Mouse (Mus musculus) right cerebral cortex, adult 2 months (tissue): ENCODE results near the gene Med29.

Source experiments
- DNase-seq, 2 experiments: peaks; one replicate each; pipeline ENCODE4 v3.0.0; 2021 to 2022; ENCODE audit warnings: low spot score in 2 of 2

Gene Med29

DNA sequence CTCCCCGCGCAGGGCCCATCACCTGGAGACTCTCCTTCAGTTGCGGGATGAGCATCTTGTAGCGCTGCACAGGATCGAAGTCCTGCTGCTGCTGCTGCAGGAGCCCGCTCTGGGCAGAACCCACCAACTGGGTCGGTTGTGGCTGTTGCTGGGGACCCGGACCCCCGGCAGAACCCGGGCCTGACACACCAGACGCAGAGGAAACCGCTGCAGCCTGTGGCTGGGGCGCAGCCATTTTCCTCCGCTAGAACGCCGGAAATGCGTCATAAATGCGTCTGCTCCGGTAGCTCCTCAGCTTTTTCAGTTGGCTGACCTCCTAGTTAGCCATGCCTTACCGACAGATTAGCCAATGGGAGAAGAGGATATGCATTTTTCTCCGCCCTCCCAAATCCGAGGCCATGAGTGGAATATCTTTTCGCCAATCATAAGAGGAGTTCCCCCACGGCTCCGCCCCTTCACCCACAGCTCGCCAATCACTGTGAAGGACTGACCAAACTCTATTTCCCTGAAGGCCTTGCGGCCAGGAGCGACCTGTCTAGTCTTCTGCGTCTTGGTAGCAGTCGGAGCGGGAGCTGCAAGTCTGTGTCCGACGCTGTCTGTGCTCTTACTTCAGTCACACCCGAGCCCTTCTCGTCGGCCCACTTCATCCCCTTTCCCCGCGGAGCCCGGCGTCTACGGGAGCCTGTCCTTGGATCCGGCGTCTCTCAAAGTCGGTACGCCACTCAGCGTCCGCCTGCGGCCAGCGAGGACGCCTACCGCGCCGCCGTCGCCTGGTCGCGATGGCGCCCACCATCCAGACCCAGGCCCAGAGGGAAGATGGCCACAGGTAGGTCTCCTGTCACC, at the start of gene Med29, which contains the start of gene Paf1:
Gene Med29 (minus strand): TSS at position 280 of the 843 bp plus-strand sequence.
Gene Paf1 (plus strand): TSS at position 523 of the 843 bp plus-strand sequence.
- peak; percentile 98 for DNase-seq

DNA sequence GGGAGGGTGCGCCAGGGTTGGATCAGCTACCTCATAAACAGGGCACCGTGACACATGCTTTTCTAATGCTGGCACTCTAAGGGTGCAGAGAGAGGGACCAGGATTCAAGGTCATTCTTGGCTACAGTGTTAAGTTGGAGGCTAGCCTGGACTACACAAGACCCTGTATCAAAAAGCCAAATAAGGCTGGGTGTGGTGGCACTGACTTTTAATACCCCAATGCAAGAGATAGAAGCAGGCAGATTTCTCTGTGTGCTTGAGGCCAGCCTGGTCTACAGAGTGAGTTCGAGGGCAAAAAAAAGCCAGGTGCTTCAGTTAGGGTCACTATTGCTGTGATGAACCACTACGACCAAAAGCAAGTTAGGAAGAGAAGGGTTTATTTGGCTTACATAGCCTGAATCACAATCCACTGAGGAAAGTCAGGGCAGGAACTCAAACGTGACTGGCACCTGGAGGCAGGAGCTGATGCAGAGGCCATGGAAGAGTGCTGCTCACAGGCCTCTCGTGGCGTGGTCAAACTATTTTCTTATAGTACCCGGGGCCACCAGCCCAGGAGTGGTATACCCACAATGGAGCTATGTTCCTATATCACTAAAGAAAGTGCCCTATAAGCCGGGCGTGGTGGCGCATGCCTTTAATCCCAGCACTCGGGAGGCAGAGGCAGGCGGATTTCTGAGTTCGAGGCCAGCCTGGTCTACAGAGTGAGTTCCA, 49.4 kb upstream of the Med29 start:
- no peak for DNase-seq

DNA sequence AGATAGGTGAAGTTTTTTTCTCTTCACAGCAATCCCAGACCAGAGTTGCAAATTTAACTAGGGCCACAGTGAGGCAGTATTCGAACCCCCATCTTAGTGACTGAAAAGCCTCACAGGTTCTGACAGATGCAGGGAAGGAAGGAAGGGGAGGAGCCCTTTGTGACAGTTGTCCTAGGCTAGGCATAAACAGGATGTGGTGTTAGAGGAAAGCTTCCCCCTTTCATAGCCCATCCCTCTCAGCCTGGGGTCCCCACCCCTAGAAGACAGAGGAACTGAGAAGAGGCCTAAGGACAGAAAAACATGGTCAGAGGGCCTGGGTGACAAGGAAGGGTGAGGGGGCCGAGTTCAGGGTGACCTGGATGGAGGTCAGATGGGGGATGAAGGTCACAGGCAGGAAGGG, 48.2 kb upstream of the Med29 start:
- no peak for DNase-seq

DNA sequence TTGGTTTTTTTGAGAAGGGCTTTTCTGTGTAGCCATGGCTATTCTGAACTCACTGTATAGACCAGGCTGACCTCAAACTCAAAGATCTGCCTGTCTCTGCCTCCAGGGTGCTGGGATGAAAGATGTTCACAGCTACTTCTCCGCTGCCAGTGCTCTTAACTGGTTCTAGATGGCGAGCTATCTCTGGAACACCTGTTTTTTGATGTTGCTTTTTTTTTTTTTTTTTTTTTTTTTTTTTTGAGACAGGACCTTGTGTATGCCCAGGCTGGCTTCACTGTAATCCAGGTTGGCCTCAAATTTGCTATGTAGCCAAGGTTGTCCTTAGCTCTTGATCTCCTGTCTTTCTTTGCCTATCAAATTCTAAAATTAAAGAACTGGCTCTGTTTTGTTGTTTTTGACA, 46.3 kb upstream of the Med29 start:
- no peak for DNase-seq

DNA sequence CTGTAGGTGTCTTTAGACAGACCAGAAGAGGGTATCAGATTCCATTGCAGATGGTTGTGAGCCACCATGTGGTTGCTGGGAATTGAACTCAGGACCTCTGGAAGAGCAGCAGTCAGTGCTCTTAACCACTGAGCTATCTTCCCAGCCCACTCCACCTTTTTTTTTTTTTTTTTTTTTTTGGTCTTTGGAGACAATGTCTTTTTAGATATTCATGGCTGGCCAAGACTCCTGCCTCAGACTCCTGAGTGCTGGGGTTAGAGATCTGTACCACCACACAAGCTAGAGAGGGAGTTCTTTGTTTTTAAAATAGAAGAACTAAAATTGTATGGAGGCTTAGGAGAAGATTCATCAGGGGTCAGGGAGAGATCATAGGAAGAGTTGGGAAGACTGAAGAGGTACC, 45.5 kb upstream of the Med29 start:
- no peak for DNase-seq

DNA sequence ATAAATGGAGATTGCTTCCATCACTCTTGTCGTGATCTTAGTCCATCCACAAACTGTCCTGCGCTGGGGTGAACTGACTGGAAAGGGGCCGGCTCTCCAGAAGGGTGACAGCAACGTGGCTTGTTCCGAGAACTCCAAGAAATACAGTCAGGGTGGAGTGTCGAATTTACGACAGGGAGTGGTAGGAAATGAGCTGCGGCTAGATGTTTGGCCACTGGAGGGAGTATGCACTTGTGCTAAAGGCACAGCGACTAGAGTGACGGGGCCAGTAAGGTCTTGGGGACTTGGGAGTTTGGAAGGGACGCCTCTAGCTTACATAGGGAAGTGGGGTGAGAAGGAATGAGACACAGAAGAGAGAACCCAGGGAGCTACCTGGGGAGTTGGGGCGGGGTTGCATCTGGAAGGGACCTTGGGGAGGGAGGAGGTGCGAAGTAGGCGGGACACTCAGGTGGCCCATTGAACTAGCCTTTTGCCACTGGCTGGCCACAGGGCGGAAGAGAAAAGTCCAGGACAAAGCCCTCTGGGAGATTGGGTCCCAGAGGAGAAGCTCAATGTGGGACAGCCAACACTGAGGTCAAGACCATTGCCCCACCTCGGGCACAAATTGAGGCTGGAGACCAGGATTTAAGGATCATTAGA, 44.5 kb upstream of the Med29 start, which contains the start of gene Gmfg:
Gene Gmfg (plus strand): TSS at position 516 of the 639 bp plus-strand sequence.
- DNase-seq: peak; percentile 75 to 78

DNA sequence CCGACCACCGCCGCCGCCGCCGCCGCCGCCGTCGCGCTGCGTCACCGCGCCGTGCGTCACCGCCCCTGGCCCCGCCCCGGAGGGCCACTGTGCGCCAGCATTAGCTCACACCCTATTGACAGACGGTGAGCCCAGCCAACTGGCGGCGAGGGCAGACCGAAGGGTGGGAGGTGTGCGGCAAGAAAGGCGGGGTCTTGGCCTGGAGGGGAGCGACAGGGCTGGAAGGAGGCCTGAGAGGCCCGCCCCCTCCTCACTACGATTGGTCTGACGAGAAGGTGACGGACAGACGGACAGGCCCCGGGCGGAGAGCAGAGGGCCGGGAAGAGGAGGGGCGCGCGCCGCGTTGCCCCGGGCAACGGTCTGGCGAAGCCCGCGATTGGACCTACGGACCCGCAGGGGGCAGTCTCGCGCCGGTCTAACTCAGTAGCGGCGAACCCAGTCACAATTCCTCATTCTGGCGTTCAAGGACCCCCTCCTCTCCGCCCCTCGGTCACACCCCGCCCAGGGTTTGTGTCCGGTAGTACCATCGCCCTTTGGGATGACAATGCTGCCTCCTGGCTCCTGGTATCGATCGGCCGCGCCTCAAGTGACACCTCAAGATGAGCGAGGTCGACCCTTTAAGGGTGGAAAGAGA, 43.9 kb upstream of the Med29 start:
- DNase-seq: peak; percentile 99 to 100

DNA sequence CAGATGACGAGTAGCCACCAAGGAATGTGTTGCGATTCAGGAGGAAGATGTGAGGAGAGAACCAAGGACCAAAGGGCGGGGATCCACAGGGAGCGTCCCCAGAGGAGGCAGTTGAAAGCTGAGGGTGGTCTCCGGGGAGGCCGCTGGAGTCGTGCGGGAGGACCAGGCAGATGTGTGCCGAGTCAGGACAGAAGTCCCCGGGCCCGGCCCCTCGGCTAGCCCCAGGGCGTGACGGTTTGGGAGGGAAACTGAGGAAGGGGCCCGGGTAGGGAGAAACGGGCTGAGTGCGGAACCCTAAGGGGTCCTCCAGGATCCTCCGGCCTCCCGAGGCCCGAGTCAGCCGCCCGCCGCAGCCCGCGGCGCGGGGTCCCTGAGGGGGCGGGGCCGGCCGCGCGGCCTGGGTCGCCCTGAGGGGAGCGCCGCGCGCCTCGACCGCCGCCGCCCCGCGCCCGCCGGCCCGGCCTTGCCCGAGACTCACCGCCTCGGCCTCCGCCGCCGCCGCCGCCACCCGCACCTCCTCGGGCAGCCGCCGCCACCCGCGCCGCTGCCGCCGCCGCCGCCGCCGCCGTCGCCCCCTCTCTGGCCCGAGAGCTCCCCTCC, 43.3 kb upstream of the Med29 start:
- no peak for DNase-seq

DNA sequence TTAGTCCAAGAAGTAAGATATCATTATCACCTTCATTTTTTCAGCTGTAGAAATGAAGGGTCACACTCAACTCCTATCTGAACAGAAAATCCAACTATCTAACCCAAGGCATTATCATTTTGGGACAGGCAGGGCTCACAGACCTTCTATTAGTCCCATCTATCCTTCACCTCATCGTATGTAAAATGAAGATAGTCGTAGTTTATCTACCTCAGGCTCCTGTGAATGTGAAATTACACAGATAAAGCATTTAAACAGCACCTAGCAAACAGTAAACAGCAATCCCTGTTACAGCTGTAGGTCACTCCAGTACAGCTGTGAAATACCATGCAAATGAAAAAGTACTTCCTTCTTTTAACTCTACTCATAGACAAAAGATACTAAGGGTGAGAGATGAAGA, 39.7 kb upstream of the Med29 start:
- DNase-seq: no peak

DNA sequence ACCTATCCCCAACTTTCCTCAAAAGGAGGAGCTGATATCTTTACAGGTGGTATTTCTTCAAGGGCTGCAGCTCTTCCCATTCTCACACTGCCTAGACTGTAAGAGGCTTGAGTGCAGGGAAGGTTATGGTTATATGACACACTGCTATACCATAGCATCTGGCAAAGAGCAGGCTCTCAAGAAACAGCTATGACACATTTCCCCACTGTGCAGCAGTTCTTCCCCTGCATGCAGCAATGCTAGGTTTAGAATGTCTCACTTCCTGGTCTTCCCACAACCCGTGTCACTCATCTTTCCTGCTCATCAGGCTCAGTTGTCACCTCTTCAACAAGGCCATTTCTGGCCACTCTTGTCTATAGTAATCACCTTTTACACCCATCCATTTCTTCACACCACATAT, 38.0 kb upstream of the Med29 start:
- no peak for DNase-seq

DNA sequence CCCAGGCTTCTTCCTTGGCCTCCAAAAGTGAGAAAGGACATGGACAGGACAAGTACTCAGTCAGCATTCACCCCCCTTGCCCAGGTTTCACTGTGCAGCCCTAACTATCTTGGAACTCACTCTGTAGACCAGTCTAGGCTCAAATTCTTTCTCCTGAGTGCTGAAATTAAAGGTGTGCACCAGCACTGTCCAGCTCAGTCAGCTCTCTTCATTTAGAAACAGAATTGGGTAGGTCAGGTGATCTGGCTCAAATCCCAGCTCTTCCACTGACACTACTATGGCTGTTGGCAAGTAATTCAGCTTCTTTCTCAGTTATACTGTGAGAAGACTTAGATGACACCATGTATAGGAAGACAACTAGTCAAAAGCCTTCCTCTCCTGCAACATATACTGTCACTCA, 35.2 kb upstream of the Med29 start:
- DNase-seq: no peak

DNA sequence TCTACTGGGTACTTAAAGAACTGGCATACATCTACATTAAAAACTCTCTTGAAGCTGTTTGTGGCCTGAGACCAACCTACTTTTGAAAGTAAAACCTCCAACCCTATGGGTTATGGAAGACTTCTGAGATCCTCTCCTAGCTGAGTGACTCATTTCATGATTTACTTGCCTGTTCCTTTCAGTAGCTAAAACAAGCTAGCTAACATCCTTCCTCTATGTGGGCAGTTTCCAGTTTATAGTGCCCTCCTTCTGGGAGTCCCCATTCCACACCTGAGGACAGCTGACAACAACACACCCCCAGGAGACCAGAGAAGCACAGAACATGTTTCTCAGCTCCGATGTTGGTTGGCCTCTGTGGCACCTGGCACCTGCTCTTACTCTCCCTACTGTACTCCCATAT, 30.5 kb upstream of the Med29 start:
- DNase-seq: no peak

DNA sequence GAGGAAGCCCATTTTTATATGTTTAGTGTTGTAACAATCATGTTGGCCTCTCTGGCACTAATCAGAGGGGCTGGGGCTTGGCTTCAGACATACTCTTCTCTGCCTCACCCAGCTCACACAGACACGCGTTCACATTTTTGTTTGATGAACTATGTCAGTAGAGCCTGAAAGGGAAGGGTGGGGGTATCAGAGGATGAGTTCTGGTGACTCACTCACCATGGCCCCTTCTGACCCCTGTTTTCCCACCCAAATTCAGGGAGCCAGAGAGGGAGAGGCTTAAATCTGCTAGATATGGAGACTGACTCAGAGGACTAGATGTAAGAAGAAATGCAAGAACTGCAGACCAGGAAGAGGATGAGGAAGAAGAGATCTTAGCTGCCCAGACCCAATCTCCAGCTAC, 26.9 kb upstream of the Med29 start:
- DNase-seq: no peak

DNA sequence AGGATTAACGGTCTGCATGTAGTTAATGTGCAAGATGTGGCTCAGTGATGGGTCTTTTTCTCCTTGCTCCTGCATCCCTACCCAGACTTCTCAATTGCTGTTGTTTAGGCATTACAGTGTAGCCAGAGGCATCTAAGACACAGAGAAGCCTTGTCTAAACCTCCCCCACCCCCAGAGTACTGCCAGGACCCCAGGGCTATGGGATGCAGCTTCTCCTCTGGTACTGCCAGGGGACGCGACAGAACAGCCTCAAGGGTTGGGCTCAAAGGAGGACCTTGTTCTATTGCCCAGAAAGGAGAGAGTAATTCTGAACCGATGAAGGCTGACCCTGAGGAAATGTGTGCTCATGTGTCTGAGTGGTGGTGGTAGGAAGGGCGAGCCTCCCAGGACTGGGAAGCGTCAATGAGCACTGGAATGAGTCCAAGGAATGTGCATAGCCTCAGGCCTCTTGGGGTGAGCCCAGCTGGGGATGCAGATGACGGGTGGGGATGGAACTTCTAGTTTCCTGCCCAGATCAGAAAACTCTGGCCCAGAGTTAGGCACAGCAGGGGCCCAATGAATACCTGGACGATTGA, 25.7 kb upstream of the Med29 start:
- DNase-seq: no peak

DNA sequence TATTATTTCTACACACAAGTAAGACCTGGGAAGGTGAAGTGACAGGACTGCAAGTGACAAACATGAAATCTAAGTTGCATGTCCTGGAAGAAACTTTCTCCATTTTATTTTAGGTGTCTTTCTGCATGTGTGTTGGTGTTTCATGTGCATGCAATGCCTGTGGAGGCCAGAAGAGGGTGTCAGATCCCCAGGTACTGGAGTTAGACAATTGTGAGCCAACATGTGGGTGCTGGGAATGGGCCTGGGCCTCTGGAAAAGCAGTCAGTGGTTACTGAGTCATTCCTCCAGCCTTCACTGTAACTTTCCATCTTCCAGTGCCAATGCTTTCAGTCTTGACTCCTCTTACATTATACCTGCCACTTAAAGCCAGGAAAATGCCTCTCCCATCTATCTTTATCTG, 24.9 kb upstream of the Med29 start:
- DNase-seq: no peak

DNA sequence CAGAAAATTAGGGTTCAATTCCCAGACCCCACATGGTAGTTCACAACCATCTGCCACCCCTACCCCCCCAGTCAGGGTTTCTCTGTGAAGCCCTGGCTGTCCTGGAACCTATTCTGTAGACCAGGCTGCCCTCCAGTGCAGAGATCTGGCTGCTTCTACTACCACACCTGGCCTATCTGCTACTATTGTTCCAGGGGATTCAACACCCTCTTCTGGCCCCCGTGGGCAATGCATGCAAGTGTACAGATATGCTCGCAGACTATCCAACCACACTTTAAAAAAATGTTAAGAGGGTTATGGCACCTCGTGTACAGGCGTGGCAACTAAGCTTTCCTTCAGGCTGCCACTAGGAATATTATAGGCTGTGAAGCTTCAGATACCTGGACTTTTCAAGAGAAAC, 20.3 kb upstream of the Med29 start:
- DNase-seq: no peak

DNA sequence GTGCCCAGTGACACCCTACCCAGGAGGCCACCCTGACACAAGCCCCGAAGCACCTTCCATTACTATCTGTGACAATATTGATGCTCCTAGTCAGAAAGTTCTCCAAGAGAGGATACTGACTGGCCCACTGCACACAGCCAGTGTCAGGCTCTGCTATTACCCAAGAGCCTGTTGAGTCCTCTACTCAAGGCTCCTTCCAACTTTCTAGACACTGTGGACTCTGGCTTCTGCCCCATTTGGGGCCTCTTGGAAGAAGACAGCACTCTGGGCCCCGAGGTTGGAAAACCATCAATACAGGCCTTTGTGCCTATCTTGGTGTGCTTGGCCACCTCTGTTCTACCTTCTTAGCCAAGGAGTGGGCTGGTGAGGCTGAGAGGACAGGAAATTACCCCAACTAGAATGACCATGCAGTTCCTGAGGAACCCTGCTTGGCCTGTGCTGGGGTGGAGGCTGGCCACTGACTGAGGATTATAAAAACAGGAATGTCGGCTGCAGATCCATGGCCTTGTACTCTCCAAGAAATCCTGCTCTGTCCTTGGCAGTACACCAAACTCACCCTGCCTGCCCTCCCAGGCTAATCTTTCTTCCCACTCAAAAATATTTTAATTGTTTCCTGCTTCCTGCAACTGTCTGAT, 18.4 kb upstream of the Med29 start:
- DNase-seq: no peak

DNA sequence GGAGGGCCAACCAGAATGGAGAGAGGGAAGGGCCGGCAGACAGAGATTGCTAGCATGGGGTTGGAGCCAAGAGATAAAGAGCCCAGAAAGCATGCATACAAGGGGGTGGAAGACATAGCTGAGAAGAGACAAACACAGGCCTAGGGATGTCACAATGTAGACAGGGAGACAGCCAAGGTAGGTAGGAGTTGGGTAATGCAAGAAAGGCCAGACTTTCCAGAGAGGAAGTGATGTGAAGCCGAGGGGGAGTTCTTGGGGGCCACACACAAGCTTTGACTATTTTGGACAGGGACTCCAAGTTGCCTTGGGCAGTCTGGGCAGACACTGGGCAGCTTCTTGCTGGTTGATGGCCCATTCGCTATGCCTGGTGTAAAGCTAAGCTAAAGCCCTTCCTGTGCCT, 9.4 kb upstream of the Med29 start:
- no peak for DNase-seq

DNA sequence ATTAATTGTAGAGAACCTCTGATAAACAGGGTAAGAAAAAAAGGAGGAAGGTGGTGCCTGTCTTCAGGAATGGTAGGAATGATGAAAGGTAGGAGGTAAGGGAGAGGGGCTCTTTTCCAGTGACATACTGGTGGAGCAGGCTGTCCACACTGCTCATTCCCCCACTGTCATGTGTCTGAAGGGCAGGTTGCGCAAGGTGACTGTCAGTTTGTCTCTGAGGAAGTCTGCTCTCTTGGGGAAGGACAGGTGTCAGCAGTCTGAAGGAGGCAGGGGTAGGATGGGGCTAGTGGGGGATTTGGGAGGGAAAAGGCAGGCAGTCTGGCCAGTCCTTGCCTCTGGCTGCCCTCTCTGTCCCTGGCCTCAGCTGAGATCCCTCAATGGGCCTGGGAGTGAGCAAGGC, 8.5 kb upstream of the Med29 start:
- DNase-seq: no peak

DNA sequence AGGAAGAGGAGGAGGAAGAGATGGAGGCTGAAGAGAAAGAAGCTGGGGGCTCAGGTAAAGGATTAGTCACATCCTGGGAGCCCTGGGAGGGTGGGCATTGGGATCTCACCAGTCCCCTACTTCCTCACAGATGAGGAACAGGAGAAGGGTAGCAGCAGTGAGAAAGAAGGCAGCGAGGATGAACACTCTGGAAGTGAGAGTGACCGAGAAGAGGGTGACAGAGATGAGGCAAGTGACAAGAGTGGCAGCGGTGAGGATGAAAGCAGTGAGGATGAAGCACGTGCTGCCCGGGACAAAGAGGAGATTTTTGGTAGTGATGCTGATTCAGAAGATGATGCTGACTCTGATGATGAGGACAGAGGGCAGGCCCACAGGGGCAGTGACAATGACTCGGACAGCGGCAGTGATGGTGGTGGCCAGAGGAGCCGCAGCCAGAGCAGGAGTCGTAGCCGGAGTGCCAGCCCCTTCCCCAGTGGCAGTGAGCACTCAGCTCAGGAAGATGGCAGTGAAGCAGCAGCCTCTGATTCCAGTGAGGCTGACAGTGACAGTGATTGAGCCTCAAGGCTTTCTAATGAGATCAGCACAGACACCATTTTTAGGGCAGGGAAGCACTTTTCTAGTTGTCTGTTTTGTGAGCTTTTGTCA, 6.3 kb upstream of the Med29 start:
- no peak for DNase-seq
